Mouse (Mus musculus) megakaryocyte, embryonic 14.5 days (primary cell): ENCODE measurements at regions not wholly inside any gene's neighbourhood (a gene's known extent, or its start where the extent isn't known, plus 50 kb on each side); places are given as distances from the start of the nearest gene placed in this dataset.

Experiments
- FLI1 ChIP-seq: IDR thresholded peaks from 2 replicates; pipeline ENCODE4 v1.6.1; 2012; ENCODE audit warnings: low read length, inconsistent platforms, mixed read lengths
- GATA1 ChIP-seq: IDR thresholded peaks from 3 replicates; pipeline ENCODE4 v1.6.1; 2012; ENCODE audit warnings: mixed read lengths, low read length, inconsistent platforms, borderline replicate concordance

DNA sequence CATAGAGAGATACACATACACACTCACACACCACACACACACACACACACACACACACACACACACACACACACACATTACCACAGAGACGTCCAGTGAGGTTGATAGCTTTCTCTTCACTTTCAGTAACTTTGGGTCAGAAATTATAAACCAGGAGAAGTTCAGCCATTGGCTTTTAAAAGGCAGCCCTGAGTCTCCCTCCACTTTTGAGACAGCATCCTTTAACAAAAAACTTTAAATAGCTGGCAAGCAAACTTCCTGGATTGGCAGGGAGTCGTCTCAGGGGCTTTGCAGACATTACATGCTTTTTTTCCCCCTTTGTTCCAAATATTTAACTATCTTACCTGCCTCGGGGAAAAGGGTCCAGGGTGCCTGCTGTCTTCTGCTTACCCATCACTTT is 103.7 kb upstream of the Cpm start:
- TF ChIP-seq GATA1 (no peak), FLI1 (no peak)
